Mouse (Mus musculus): ENCODE measurements around the gene Pigo. TPM values are rescaled to one million over a fixed set of nuclear protein-coding genes. Genes with fewer than 3 reads are reported as not detected.
A peak's percentile ranks its signal among the peaks of the same experiment; 100 is the strongest.

Gene Pigo
- polyA plus RNA-seq (2014; fragmentation: Nextera tagmentation; extraction: Ambion mirVana): 17.3 and 18.8 TPM in 2 replicates

DNA sequence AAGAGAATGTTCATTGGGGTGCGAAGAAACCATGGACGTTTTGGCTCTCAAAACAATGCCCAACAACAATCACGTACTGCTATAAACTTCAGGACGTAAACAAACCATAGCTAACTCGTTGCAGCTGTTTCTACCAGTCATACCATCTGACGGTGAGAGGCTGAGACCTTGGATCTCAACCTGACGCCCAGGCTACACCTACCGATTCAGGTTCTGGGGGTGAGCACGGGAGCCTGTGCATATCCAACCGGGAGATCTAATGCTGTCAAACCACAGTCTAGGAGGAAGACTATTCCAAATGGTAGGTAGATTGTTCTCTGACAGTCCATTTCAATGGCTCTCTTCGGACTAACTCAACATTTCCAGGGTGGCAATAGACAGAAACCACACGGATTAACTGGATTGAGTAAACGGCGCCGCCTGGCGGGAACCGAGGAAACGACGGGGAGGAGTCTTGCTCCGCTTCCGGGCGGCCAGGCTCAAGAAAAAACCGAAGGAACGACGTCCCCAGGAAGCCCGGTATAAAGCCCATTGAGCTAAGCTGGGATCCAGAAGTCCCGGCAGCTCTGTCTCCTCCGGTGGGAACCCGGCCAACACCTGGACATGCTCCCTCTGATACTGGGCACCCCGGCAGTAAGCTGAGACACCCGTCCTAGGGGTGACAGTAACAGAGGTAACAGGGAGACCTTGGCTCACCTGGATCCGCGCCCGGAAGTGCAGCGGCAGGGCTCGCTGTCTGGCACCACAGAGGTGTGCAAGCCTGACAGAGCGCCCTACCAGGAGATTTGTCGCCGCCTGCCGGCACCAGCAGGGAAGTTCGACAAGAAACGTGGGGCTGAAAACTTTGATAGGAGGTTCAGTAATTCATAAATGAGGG lies at the start of gene Pigo:
Pigo (minus strand) TSS at position 736 of the 877 bp plus-strand sequence.
- peak; percentile 95 for DNase-seq (ENCODE audit: low spot score)
- no peaks in the 10 kb centered on the region; the same call in 1 of the 2 replicates for H3K4me1 ChIP-seq (ENCODE audit: control insufficient read depth, insufficient read depth, low read length)

DNA sequence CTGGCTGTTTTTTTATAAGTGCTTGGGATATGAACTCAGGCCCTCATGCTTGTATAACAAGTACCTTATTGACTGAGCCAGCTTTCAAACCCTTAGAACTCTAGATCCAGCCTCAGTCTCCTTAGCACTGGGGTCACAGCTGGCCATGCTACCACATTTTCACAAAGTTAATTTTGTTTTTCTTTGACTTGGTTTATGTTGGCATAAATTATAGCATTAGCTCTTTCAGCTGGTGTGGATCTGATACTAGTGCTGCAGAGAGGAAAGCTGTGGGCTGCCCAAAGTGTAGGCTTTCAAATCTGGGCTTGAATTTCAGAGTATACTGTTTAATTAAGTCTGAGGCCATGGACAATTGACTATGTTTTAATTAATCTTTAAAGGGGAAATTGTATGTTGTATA lies 49.3 kb upstream of the Pigo start:
- ATAC-seq (replicated peaks; ENCODE audit: insufficient number of reproducible peaks, low FRiP score, low TSS enrichment, low read depth): no peak
- no peaks in the 10 kb centered on the region for H3K4me1 ChIP-seq (ENCODE audit: control insufficient read depth, insufficient read depth, low read length)
- H3K9ac ChIP-seq (replicated peaks; ENCODE audit: low read length): no peak overlapping the region
- no peaks in the 10 kb centered on the region for H3K36me3 ChIP-seq (replicated peaks; ENCODE audit: control insufficient read depth, insufficient read depth, low read depth, low read length)
- no peaks in the 10 kb centered on the region for H3K27me3 ChIP-seq (ENCODE audit: control insufficient read depth, insufficient read depth, low read length)
- no peak overlapping the region for H3K4me2 ChIP-seq (ENCODE audit: low read depth, low read length)
- no peaks in the 10 kb centered on the region for H3K9me3 ChIP-seq (replicated peaks; ENCODE audit: control insufficient read depth, low read length)
- no peak for DNase-seq (ENCODE audit: low spot score)
- H3K4me3 ChIP-seq (ENCODE audit: low read depth, low read length): no peak overlapping the region
- no peak overlapping the region for H3K27ac ChIP-seq (replicated peaks; ENCODE audit: low read depth, low read length)

More for the DNA sequence above, at the start of gene Pigo:
- Histone ChIP-seq H3K4me2 (ENCODE audit: low read depth, low read length) (peak within 1 kb of the TSS; percentile 67), H3K9me3 (replicated peaks; ENCODE audit: control insufficient read depth, low read length) (no peaks in the 10 kb centered on the region), H3K4me3 (ENCODE audit: low read depth, low read length) (peak within 1 kb of the TSS; percentile 65), H3K36me3 (replicated peaks; ENCODE audit: control insufficient read depth, insufficient read depth, low read depth, low read length) (peaks cover 6% of the 10 kb centered on the region), H3K27ac (replicated peaks; ENCODE audit: low read depth, low read length) (peak within 1 kb of the TSS; percentile 72; the same call in 1 of the 2 replicates), H3K27me3 (ENCODE audit: control insufficient read depth, insufficient read depth, low read length) (no peaks in the 10 kb centered on the region), H3K9ac (replicated peaks; ENCODE audit: low read length) (peak within 1 kb of the TSS; percentile 64)
- ATAC-seq (replicated peaks; ENCODE audit: insufficient number of reproducible peaks, low FRiP score, low TSS enrichment, low read depth): peak; percentile 87
- 8% methylated on average over 42 of the region's 42 CpGs for WGBS

DNA sequence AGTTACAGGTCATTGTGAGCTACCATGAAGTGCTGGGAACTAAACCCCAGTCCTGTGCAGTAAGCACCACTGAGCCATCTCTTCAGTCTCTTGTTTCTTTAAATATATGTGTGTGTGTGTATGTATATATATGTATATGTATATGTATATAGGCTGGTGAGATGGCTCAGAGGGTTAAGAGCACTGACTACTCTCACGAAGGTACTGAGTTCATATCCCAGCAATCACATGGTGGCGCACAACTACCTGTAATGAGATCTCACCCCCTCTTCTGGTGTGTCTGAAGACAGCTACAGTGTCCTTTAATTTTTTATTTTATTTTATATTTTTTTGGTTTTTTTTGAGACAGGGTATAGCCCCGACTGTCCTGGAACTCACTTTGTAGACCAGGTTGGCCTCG lies 39.9 kb upstream of the Pigo start:
- WGBS: 96% methylated on average over 4 of the region's 4 CpGs
- Histone ChIP-seq H3K27ac (replicated peaks; ENCODE audit: low read depth, low read length) (no peak overlapping the region), H3K27me3 (ENCODE audit: control insufficient read depth, insufficient read depth, low read length) (no peaks in the 10 kb centered on the region), H3K4me2 (ENCODE audit: low read depth, low read length) (no peak overlapping the region), H3K9ac (replicated peaks; ENCODE audit: low read length) (no peak overlapping the region), H3K9me3 (replicated peaks; ENCODE audit: control insufficient read depth, low read length) (no peaks in the 10 kb centered on the region), H3K4me3 (ENCODE audit: low read depth, low read length) (no peak overlapping the region), H3K4me1 (ENCODE audit: control insufficient read depth, insufficient read depth, low read length) (no peaks in the 10 kb centered on the region), H3K36me3 (replicated peaks; ENCODE audit: control insufficient read depth, insufficient read depth, low read depth, low read length) (no peaks in the 10 kb centered on the region)
- no peak for ATAC-seq (replicated peaks; ENCODE audit: insufficient number of reproducible peaks, low FRiP score, low TSS enrichment, low read depth)
- DNase-seq (ENCODE audit: low spot score): no peak

DNA sequence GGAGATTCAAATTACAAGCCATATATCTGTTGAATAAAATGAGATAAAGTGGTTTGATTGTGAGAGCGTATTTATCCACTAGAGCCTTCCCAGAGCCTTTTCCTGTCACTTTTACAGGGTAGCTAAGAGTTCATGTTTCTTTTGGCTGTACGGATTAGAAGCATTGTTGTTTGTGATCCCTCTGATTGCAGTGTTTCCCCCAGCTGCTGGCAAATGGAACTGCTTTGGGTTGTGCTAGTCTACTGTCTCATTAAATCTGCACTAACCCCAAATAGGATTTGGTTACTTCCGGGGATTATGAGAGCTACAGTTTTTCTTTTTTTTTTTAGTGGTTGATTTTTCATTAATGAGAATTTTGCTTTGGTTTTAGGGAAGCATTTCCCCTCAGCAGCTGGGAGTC lies 34.7 kb upstream of the Pigo start:
- no peaks in the 10 kb centered on the region for H3K9me3 ChIP-seq (replicated peaks; ENCODE audit: control insufficient read depth, low read length)
- no peak overlapping the region for H3K27ac ChIP-seq (replicated peaks; ENCODE audit: low read depth, low read length)
- H3K4me1 ChIP-seq (ENCODE audit: control insufficient read depth, insufficient read depth, low read length): 0 out of 2 replicates have a peak, but pooled peaks cover 2% of the 10 kb centered on the region
- H3K4me2 ChIP-seq (ENCODE audit: low read depth, low read length): no peak overlapping the region
- no peak overlapping the region for H3K9ac ChIP-seq (replicated peaks; ENCODE audit: low read length)
- no peak for ATAC-seq (replicated peaks; ENCODE audit: insufficient number of reproducible peaks, low FRiP score, low TSS enrichment, low read depth)
- 54% methylated on average over 3 of the region's 3 CpGs for WGBS
- H3K27me3 ChIP-seq (ENCODE audit: control insufficient read depth, insufficient read depth, low read length): peaks cover 6% of the 10 kb centered on the region
- no peaks in the 10 kb centered on the region for H3K36me3 ChIP-seq (replicated peaks; ENCODE audit: control insufficient read depth, insufficient read depth, low read depth, low read length)
- no peak for DNase-seq (ENCODE audit: low spot score)
- H3K4me3 ChIP-seq (ENCODE audit: low read depth, low read length): no peak overlapping the region

DNA sequence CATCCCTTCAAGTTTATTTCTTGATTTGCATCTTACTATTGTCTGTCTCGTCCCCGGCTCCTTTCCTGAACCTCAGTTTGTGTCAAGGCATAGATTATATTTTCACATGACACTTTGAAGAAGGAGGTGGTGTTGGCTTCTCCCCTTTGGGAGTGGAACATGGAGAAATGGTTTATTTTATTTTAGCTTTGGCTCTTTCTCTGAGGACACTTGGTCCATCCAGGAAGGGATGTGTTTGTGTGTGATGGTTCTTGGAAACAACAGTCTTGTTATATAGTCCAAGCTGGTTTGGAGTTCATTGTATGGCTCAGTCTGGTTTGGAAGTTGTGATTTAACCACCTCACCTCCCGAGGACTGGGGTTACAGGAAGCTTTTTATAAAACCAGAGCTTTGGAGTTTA lies 34.1 kb upstream of the Pigo start:
- ATAC-seq (replicated peaks; ENCODE audit: insufficient number of reproducible peaks, low FRiP score, low TSS enrichment, low read depth) (no peak), DNase-seq (ENCODE audit: low spot score) (no peak)
- Histone ChIP-seq H3K36me3 (replicated peaks; ENCODE audit: control insufficient read depth, insufficient read depth, low read depth, low read length) (no peaks in the 10 kb centered on the region), H3K4me3 (ENCODE audit: low read depth, low read length) (peak overlapping the region; percentile 63), H3K4me2 (ENCODE audit: low read depth, low read length) (peak overlapping the region; percentile 95), H3K27ac (replicated peaks; ENCODE audit: low read depth, low read length) (no peak overlapping the region), H3K4me1 (ENCODE audit: control insufficient read depth, insufficient read depth, low read length) (0 out of 2 replicates have a peak, but pooled peaks cover 2% of the 10 kb centered on the region), H3K9me3 (replicated peaks; ENCODE audit: control insufficient read depth, low read length) (no peaks in the 10 kb centered on the region), H3K9ac (replicated peaks; ENCODE audit: low read length) (peak overlapping the region; percentile 65; the same call in 1 of the 2 replicates), H3K27me3 (ENCODE audit: control insufficient read depth, insufficient read depth, low read length) (peaks cover 6% of the 10 kb centered on the region)
- 41% methylated on average over 3 of the region's 3 CpGs for WGBS

DNA sequence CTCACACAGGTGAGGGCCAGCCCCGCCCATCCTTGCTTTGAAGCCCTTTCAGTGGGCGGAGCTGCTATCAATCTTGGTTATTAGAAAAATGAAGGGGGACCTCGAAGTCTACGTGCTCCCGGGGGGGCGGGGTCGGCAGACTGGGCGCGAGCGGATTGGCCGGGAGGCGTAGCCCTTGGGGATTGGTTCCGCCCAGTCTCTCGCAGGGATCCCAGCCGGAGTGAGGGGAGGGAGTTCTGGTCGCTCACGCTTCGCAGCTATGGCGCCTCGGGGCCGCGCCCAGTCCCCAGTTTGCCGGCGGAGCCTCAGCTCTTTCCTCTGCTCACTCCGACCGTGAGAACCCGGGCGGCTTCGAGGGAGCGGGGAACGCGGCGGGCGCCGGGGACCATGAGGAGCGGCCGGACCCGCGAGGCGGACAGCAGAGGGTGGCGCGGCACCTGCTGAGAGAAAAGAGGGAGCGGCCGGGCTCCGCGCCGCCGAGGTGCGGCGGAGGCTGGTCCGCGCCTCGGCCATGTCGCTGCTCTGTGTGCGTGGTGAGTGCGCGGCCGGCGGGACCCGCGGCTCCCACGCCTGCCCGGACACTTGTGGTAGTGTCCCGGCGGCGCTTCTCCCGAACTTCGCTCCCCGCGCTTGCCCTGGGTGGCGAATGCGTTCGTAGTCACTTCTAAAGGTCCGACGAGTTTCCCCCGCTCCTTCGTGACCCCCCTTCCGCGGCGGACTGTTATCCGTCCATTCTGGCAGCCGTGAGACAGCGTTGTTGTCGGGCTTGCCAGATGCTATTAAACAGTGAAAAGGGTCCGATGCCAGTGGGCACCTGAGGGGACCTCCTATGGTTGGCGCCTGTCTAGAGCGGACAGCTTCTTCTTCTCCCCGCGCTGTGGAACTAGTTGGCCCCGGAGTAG lies 33.4 kb upstream of the Pigo start, which contains the start of gene Unc13b:
Unc13b (plus strand) TSS at position 201 of the 902 bp plus-strand sequence.
- H3K36me3 ChIP-seq (replicated peaks; ENCODE audit: control insufficient read depth, insufficient read depth, low read depth, low read length): no peaks in the 10 kb centered on the region
- peak; percentile 89 for ATAC-seq (replicated peaks; ENCODE audit: insufficient number of reproducible peaks, low FRiP score, low TSS enrichment, low read depth)
- no peaks in the 10 kb centered on the region for H3K9me3 ChIP-seq (replicated peaks; ENCODE audit: control insufficient read depth, low read length)
- H3K4me1 ChIP-seq (ENCODE audit: control insufficient read depth, insufficient read depth, low read length): 0 out of 2 replicates have a peak, but pooled peaks cover 2% of the 10 kb centered on the region
- H3K27ac ChIP-seq (replicated peaks; ENCODE audit: low read depth, low read length): no peak within 1 kb of the TSS
- peaks cover 6% of the 10 kb centered on the region for H3K27me3 ChIP-seq (ENCODE audit: control insufficient read depth, insufficient read depth, low read length)
- peak within 1 kb of the TSS; percentile 95 for H3K4me2 ChIP-seq (ENCODE audit: low read depth, low read length)
- H3K9ac ChIP-seq (replicated peaks; ENCODE audit: low read length): peak within 1 kb of the TSS; percentile 65
- DNase-seq (ENCODE audit: low spot score): peak; percentile 92
- H3K4me3 ChIP-seq (ENCODE audit: low read depth, low read length): peak within 1 kb of the TSS; percentile 63
- WGBS: under 1% methylated on average over 87 of the region's 90 CpGs

DNA sequence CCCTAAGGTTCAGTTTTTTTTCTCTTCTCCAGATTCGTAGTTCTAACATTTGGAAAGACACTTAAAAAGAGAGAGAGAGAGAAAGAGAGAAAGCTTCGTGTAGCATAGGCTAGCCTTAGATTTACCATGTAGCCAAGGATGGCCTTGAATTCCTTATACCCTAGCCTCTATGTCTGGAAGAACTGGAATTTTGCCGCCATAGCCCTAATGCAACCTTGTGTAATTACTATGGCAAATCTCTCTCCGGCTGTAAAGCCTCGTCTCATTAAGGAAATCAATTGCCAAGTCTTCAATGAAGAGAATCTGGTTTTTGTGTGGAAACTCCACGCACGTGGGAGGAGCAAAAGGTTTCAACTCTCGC lies 32.8 kb upstream of the Pigo start:
- no peaks in the 10 kb centered on the region for H3K36me3 ChIP-seq (replicated peaks; ENCODE audit: control insufficient read depth, insufficient read depth, low read depth, low read length)
- 25% methylated on average over 8 of the region's 8 CpGs for WGBS
- H3K4me1 ChIP-seq (ENCODE audit: control insufficient read depth, insufficient read depth, low read length): 0 out of 2 replicates have a peak, but pooled peaks cover 2% of the 10 kb centered on the region
- H3K9ac ChIP-seq (replicated peaks; ENCODE audit: low read length): no peak overlapping the region
- peaks cover 6% of the 10 kb centered on the region for H3K27me3 ChIP-seq (ENCODE audit: control insufficient read depth, insufficient read depth, low read length)
- peak overlapping the region; percentile 63 for H3K4me3 ChIP-seq (ENCODE audit: low read depth, low read length)
- H3K27ac ChIP-seq (replicated peaks; ENCODE audit: low read depth, low read length): no peak overlapping the region
- H3K4me2 ChIP-seq (ENCODE audit: low read depth, low read length): peak overlapping the region; percentile 95
- DNase-seq (ENCODE audit: low spot score) (no peak), ATAC-seq (replicated peaks; ENCODE audit: insufficient number of reproducible peaks, low FRiP score, low TSS enrichment, low read depth) (no peak)
- H3K9me3 ChIP-seq (replicated peaks; ENCODE audit: control insufficient read depth, low read length): no peaks in the 10 kb centered on the region

Data from embryonic facial prominence, embryonic 11.5 days (tissue).